Mouse (Mus musculus) lung, postnatal 0 days (tissue): ENCODE measurements around the gene Ccdc154.

Experiments
- CTCF ChIP-seq: IDR thresholded peaks from 2 replicates; pipeline ENCODE4 v1.5.1; 2016; ENCODE audit warnings: antibody characterized with exemption, mild to moderate bottlenecking
- EP300 ChIP-seq: IDR thresholded peaks from 2 replicates; pipeline ENCODE4 v1.6.1; 2016; ENCODE audit warnings: antibody characterized with exemption, mild to moderate bottlenecking, control low read depth

- TF ChIP-seq CTCF (no peak), EP300 (no peak)
Observed at GRCm38 (mm10) chr17:25120406-25120805, 41.9 kb upstream of the Ccdc154 start, which contains the start of gene Ptx4.
